Mouse (Mus musculus): ENCODE measurements around the gene Xdh.

- no peak for TF ChIP-seq POLR2A (IDR thresholded peaks at IDR 0.05; ENCODE audit: borderline replicate concordance, extremely low read depth, insufficient read depth, insufficient read length, poor library complexity, severe bottlenecking)
- TF ChIP-seq CTCF (IDR thresholded peaks at IDR 0.05; ENCODE audit: borderline replicate concordance, extremely low read depth, insufficient read depth, insufficient read length) = no peak
Observed at GRCm38 (mm10) chr17:73875268-73875667, 74.7 kb downstream of the Xdh start.
